Mouse (Mus musculus) spleen, postnatal 4 days (tissue): ENCODE data around the gene Cldn11.

Experiments
- DNase-seq, 2 experiments: peaks; one replicate each; pipeline ENCODE4 v3.0.0; 2022; ENCODE audit warnings: low spot score in 2 of 2

Gene Cldn11

DNA sequence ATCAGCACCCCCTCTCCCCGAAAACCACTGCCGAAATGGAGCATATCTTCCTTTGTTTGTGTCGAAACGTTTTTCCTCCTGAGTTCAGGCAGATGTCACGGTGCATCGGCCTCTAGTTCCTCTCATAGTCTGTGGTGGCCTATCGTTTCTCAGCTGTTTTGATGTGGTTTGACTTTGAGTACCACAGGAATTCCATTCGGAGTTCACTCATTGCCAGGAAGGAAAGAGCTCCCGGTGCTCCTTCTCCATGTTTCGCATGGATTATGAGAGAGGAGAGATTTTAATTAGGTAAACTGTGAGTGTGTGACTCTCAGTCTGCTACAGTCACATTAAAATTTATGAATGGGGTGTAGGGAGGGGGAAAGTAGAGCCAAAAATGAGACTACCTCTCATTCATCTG is 10.3 kb downstream of the Cldn11 start:
- no peak for DNase-seq

DNA sequence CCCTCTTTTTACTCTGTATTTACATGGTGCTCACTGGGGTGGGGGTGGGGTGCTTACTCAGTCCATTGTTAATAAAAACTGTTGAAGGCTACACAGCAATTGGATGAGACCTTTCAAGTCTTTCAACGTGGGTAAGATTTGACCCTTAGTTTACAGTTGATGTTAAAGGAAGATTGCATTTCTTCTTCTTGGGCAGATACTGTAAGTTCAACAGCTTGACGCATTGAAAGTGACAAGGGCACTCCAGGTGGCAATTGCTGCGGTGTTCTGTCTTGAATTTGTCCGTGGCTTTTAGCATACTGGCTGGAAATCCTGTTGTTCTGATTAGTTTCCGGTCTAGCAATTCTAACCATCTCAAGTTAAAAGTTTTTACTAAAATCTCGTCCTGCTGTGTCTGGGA is 11.6 kb downstream of the Cldn11 start:
- no peak for DNase-seq

DNA sequence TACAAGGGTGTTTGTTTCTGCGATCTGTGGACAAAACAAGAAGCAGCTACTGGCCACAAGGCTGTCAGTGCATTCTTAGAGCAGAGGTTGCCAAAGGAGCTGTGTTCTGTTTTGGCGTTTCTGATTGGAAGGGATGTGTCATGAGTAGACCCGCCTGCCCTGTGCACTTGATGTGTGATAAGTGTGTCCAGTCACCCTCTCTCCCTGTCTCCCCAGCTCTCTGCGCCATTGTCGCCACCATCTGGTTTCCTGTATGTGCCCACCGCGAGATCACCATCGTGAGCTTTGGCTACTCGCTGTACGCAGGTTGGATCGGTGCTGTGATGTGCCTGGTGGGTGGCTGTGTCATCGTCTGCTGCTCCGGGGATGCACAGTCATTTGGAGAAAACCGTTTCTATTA is 13.1 kb downstream of the Cldn11 start:
- no peak for DNase-seq

DNA sequence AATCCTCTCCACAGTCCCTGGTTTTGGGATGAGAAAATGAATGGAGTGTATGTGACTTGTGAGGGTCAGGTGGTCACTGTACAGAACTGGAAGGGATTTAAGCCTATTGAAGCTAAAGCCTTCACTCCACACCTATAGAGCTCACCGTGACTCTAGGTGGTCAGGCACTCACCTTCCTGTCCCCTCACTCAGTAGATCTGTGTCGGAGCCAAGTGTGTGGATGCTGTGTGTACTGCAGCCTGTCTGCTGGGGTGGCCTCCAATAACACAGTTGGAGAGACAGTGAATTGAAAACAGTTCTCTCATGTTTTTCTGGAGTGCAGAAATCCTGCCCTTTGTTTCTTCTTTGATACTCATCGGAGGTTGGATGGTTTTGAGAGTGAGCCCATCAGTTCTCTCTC is 16.1 kb downstream of the Cldn11 start:
- DNase-seq, result no peak

DNA sequence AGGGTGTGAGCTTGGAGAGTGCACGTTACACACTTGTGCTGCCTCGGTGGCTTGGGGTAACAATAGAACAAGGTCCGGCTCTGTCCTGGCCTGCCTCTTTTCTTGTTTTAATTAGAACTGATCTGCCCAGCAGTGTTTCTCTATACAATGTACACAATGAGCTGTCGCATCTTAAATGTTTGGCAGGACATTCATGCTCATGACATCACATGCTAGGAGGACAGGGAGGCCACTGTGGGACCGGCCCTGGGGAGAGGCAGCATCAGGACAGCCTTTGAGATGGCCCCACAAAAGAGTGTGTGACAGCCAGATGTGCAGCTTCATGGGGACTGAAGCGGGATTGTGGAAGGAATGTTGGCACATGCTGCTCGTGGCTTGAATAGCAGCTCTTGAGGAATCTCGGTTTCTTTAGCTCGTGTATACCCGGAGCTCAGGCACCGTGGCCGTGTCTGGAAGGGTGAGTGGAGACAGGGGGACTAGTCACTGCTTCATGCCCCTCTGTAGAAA is 16.7 kb downstream of the Cldn11 start:
- no peak for DNase-seq

DNA sequence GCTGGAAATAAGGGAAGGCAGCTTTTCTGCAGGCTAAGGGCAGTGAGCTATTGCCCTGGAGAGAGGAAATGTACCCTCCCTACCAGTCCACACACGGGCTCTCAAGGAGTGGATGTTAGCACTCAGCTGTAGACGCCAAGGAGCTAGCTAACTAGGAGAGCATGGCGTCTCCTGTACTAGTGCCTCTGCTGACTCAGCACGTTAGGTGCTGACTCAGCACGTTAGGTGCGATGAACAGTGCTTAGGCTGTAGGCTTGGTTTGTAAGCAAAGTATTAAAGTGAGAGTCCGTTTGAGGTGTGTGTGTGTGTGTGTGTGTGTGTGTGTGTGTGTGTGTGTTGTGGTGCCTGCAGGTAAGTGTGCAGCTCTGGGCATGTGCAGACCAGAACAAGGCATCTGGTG is 40.6 kb downstream of the Cldn11 start:
- DNase-seq, result no peak

DNA sequence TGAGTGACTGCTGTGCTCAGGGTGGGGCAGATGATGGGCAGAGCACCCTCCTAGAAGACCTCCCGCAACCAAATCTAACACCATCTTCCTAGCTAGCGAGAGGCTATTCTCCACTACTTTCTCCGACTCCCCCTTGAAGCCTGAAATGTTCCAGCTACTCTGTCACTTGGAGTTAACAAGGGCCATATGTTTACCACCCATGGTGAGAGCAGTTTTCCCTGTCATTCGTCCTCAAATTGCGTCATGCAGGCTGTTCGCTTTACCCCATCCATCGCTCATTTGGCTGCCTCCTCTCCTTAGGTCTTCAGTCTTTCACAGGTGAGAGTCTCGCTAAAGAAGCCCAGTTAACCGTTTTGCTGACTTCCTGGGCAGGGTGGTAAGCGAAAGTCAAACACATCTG is 41.7 kb downstream of the Cldn11 start:
- no peak for DNase-seq

DNA sequence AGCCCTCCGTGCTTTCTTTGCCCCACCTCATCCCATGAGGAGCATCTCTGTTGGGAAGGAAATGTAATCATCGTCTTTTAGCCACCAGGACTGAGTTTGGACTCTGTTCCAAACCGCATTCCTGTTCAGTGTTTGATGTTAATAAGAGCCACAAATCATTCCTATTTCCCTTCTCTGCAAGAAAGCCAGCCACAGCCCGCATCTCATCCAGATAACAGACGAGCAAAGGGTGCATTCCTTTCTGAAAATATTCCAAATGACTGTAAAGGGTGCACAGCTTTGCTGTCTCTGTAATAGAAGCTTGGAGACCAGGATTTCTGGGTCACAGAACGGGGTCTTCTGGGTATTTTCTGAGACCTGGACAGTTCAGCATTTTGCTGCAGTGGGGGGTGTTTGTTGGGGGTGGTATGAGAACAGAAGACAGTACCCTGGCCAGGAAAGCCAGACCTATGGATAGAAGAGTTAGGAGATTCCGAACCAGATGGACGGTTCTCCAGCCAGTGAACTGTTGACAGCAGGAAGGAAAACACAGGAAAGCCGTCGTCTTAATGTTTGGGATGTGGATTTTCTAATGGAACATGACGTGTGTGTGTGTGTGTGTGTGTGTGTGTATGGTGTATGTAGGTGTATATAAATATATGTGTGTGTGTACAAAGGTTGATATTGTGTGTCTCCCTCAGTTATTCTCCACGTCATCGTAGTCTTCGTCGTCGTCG is 49.6 kb downstream of the Cldn11 start:
- DNase-seq, result no peak

DNA sequence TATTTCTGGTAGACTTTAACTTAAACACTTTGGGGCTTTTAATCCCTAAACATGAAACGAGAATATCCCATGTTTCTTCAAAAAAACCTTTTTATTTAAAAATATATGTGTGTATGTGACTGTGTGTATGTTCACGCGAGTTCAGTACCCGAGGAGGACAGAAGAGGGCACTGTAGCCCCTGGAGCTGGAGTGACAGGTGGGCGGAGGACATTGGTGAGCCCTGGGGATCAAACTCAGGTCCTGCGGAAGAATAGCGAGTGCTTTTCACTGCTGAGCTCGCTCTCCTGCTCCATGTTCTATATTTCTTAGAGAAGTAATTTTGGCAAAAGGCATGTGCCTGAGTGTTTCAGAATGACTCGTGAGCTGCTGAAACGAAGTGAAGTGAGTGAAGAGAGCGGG is 54.2 kb downstream of the Cldn11 start:
- no peak for DNase-seq

DNA sequence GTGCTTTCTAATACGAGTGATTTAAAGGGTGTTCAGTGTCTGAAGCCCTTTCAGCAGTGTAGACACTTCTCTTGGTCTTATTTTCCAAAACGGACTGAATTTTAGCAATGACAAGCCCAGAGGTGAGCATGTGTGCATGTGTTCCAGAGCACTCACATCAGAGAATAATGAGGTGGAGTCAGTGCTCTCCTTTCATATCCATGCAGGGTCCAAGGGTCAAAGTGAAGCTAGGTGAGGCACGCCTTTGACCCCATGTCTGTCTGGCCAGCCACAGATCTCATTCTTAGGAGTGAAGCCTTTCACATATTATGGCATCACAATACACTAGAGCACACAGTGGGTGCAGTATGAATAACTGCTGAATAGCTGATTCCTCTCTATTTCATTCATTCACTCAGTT is 55.4 kb downstream of the Cldn11 start:
- no peak for DNase-seq

DNA sequence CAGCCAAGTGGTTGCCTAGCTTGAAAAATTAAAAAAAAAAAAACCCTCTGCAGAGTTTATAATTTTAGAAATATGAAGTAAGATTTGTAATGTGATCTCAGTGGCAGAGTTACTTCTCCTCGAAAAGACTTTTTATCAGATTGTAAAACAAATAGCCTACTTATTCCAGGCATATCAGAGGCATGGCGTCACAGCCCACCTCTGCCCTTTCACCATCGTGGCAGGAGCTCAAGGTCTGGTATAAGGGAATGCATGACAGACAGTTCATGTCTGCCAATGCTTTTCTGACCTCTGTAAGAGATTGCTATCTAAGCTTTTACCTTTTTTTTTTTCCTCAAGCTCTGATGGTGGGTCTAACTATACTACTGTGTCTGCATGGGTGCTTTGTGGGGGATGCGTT is 58.3 kb downstream of the Cldn11 start:
- DNase-seq, result no peak

DNA sequence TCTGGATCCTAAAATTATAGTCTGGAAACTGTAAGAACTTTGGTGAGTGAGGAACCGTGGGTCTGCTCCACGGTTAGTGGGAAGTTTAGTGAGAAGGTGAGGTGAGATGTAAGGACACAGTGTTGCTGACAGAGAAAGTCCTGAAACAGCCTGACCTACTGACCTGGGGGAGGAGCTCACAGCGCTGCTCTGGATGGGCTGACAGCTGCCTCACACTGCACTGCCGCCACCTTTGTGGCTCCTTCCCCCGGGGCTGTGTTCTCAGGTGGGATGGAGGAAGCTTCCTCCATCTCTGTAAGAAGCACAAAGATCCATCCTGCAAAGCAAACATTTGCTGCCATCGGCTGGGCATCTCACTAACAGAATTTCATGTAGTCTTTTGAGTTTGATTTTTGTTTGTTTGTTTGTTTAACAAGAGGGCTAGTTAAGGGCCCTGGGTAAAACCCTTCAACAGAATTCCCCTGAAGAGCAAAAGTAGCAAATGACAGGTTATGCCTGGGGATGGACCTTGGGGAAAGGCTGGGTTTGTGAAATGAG is 58.8 kb downstream of the Cldn11 start:
- DNase-seq, result no peak

DNA sequence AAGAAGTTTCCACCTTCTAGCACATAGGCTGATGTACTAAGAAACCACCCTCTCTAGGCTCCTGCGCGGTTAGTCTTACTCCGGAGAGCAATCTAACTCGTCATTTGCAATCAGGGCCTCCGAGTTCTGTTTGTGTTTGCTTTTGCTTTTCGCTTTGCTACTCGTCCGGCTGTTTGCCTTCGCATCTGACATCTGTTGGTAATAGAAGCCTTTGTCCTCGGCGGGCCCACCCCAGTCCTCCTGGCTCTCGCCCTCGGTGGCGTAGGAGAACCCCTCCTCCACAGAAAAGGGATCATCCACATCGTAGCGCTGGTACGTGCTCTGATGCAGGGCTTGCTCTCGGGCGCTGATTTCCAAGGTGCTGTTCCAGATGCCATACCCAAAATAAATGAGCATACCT is 59.3 kb downstream of the Cldn11 start:
- DNase-seq, result no peak

DNA sequence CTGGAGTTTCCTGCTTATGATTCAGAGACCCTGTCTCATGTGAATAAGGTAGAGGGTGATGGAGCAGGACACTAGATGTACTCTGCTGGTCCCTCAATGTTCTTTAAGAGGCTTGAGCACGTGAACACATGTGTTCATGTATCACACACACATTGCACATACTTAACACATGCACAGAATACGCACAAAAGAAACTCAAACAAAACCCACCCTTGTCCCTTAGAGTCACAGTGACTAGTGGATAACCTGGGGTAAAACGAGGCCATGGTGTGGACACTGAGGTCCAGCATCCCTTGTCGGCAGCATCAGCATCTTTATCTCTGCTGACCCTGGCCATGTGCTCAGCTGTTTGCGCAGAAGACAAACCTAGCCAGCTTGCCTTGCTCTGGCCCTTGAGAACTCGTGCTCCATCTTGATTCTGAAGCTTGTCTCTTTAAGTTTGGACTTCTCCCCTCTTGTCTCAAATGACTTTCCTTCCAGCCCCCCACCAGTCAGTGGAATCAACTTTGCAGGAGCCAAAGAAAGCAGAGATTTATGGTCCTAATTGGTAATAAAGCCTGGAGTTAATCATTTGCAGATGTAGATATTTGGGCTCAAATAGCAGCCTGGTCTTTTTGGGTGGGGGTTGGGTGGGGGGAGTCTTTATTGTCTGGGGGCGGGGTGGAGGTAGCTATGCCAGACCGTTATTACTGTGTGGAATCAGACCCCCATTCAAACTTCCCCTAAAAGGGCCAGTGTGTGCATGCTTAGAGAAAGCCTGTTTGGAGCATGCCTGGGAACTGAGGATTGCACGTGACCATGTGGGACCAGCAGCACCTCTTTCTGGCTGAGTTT is 62.7 kb downstream of the Cldn11 start:
- no peak for DNase-seq

DNA sequence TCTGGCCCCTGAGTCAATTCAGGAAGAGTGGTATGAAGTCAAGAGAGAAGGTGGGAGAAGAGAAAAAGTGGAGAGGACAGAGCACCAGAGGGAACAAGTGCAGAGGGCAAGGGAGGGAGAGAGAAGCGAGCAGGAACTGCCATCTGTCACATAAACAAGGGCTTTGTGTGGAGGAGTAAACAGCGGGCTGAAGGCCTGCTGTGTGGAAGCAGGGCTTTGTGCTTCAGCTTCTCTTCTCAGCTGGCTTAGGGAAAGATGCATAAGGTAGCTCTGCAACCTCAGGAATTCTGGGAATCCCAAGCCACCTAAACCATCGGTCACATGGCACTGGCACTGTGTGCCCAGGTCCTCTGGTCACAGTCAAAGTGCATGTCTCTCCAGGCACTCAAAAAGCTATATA is 64.1 kb downstream of the Cldn11 start:
- no peak for DNase-seq
